Mouse (Mus musculus) ES-Bruce4 (cell line): ENCODE results near the gene Tmem50b.

Experiments used
- CTCF ChIP-seq: IDR thresholded peaks from one replicate; pipeline ENCODE4 v1.8.1; 2011; ENCODE audit warnings: low read depth, low read length
- EP300 ChIP-seq: IDR thresholded peaks from 2 replicates; pipeline ENCODE4 v1.6.1; 2011; ENCODE audit warnings: low read depth, low read length; ENCODE audit not compliant: insufficient read depth
- POLR2A ChIP-seq: IDR thresholded peaks from one replicate; pipeline ENCODE4 v1.8.1; 2011; ENCODE audit warnings: low read length; ENCODE audit not compliant: insufficient read depth

- TF ChIP-seq CTCF (no peak), POLR2A (no peak), EP300 (no peak)
Measured at GRCm38 (mm10) chr16:91557214-91557613, 40.4 kb downstream of the Tmem50b start.
